ENCODE assay signal across 21 mouse cellular contexts in the genomic region with DNA sequence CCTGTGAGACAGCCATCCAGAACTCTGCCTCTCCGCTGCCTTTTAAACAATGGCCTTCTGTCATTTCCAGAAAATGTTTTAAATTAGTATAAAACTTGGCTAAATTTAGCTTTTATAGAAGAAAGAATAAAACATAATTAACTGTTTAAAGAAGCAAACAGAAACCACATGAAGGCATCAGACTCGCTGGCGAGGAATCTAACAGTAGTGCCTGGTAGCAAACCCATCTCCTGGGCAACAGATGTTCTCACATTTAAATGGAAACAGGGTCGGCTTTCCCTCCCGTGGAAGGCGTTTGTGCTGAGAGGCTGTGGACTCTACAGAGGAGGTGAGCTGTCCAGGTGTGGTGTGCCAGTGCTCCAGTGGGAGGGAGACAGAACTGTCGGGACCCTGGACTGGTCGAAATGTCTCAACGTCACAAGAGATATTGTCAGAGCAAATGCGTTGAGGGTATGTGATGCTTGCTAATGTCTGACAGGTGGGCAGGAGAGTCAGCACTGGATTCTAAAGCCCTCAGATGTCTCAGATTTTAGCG.
DNase-seq lines count a peak whose midpoint lies in the region; ATAC-seq and TF ChIP-seq lines count a peak whose summit lies in the region.
"Had no signal": no experiment of that assay in that cellular context is flagged by ENCODE, and none has a peak within 500 bp of the region (broad histone marks: within the 10 kb centered on the region; RNA-seq: fewer than 3 reads in every experiment).

No protein-coding gene starts in this region.

- no peaks in the 10 kb centered on the region for H3K27me3 ChIP-seq in embryonic facial prominence, embryonic 12.5 days
- peaks cover 29% of the 10 kb centered on the region for H3K27me3 ChIP-seq in limb, embryonic 10.5 days (ENCODE audit: low read depth, poor library complexity, severe bottlenecking)
- H3K27me3 ChIP-seq in myocyte (ENCODE audit: control insufficient read depth, insufficient read depth, insufficient read length) = no peaks in the 10 kb centered on the region
- no peaks in the 10 kb centered on the region for H3K27me3 ChIP-seq in hindbrain, embryonic 16.5 days (replicated peaks; ENCODE audit: control insufficient read depth, insufficient read depth, low read length)

- H3K27ac ChIP-seq in embryonic facial prominence, embryonic 12.5 days = peak overlapping the region; percentile 25; the same call in 1 of the 2 replicates
- peak overlapping the region; percentile 67 for H3K27ac ChIP-seq in limb, embryonic 10.5 days
- no peak overlapping the region for H3K27ac ChIP-seq in hindbrain, embryonic 16.5 days (ENCODE audit: low read depth, low read length)
- H3K27ac ChIP-seq: hindbrain, embryonic 13.5 days; kidney, postnatal 0 days; left cerebral cortex, adult 2 months; macrophage; midbrain, embryonic 10.5 days had no signal

- no peak overlapping the region for H3ac ChIP-seq in myocyte (ENCODE audit: control insufficient read depth, insufficient read length)

- no peak for TF ChIP-seq POLR2A in myocyte (IDR thresholded peaks at IDR 0.05; ENCODE audit: insufficient read length, low read depth)

- no peak for ATAC-seq in embryonic facial prominence, embryonic 12.5 days (ENCODE audit: insufficient number of reproducible peaks, insufficient read depth, low FRiP score, low TSS enrichment)
- ATAC-seq in hindbrain, embryonic 16.5 days = no peak
- ATAC-seq: forebrain, embryonic 14.5 days had no signal

- peak; percentile 8 to 14 for DNase-seq in left cerebral cortex, postnatal 14 days (ENCODE audit: low spot score in 2 of 2)
- DNase-seq in left cerebral cortex, adult 11 months (ENCODE audit: low spot score) = no peak
- peak; percentile 56 for DNase-seq in limb, embryonic 10.5 days (ENCODE audit: low spot score)
- DNase-seq in natural killer cell, adult 2 months (ENCODE audit: low spot score in 2 of 2) = no peak
- DNase-seq: adrenal gland, postnatal 10 days; cerebellum, adult 8-10 months; gastrocnemius, postnatal 25 days; heart, adult 18-20 months; kidney, adult 2 months; layer of hippocampus, adult 9-11 months; right cerebral cortex, postnatal 25 days; spleen, adult 18-20 months had no signal

- no peak overlapping the region for H3K9ac ChIP-seq in embryonic facial prominence, embryonic 12.5 days
- H3K9ac ChIP-seq in hindbrain, embryonic 16.5 days (ENCODE audit: low read depth, low read length) = no peak overlapping the region
- H3K9ac ChIP-seq: hindbrain, embryonic 13.5 days had no signal

- peaks cover 89% of the 10 kb centered on the region for H3K79me2 ChIP-seq in myocyte (ENCODE audit: control insufficient read depth, insufficient read depth)

- WGBS in embryonic facial prominence, embryonic 12.5 days = 41% methylated on average over 11 of the region's 11 CpGs
- WGBS in limb, embryonic 10.5 days = 52% methylated on average over 11 of the region's 11 CpGs
- WGBS in hindbrain, embryonic 16.5 days = 72% methylated on average over 11 of the region's 11 CpGs

- intact Hi-C loops in left cerebral cortex, postnatal 14 days (cut with DNase I) = no loop called here

- H3K4me2 ChIP-seq in embryonic facial prominence, embryonic 12.5 days (replicated peaks) = no peak overlapping the region
- H3K4me2 ChIP-seq in myocyte (ENCODE audit: low read depth) = no peak overlapping the region
- no peak overlapping the region for H3K4me2 ChIP-seq in hindbrain, embryonic 16.5 days (ENCODE audit: low read length)
- H3K4me2 ChIP-seq: hindbrain, embryonic 13.5 days had no signal

- no peak overlapping the region for H3K4me3 ChIP-seq in embryonic facial prominence, embryonic 12.5 days
- no peak overlapping the region for H3K4me3 ChIP-seq in limb, embryonic 10.5 days
- no peak overlapping the region for H3K4me3 ChIP-seq in myocyte
- no peak overlapping the region for H3K4me3 ChIP-seq in hindbrain, embryonic 16.5 days (ENCODE audit: low read length)
- H3K4me3 ChIP-seq: hindbrain, embryonic 13.5 days; left cerebral cortex, adult 2 months; midbrain, embryonic 10.5 days had no signal

- H3K36me3 ChIP-seq in embryonic facial prominence, embryonic 12.5 days = no peaks in the 10 kb centered on the region
- H3K36me3 ChIP-seq in limb, embryonic 10.5 days = no peaks in the 10 kb centered on the region
- H3K36me3 ChIP-seq in myocyte (ENCODE audit: control insufficient read depth, insufficient read depth) = peaks cover 4% of the 10 kb centered on the region
- H3K36me3 ChIP-seq in hindbrain, embryonic 16.5 days (ENCODE audit: control insufficient read depth, insufficient read depth, low read length) = no peaks in the 10 kb centered on the region
- H3K36me3 ChIP-seq: hindbrain, embryonic 13.5 days; midbrain, embryonic 10.5 days had no signal

- H3K4me1 ChIP-seq in embryonic facial prominence, embryonic 12.5 days = peaks cover 16% of the 10 kb centered on the region; the same call in 1 of the 2 replicates
- H3K4me1 ChIP-seq in limb, embryonic 10.5 days = peaks cover 23% of the 10 kb centered on the region
- H3K4me1 ChIP-seq in hindbrain, embryonic 16.5 days (ENCODE audit: control insufficient read depth, insufficient read depth, low read depth, low read length) = no peaks in the 10 kb centered on the region

- H3K9me3 ChIP-seq in embryonic facial prominence, embryonic 12.5 days = no peaks in the 10 kb centered on the region
- H3K9me3 ChIP-seq in limb, embryonic 10.5 days (replicated peaks) = no peaks in the 10 kb centered on the region
- H3K9me3 ChIP-seq in hindbrain, embryonic 16.5 days (ENCODE audit: control insufficient read depth, low read length) = no peaks in the 10 kb centered on the region
- H3K9me3 ChIP-seq: hindbrain, embryonic 13.5 days; midbrain, embryonic 10.5 days had no signal

TF ChIP-seq in myocyte, 11 proteins besides CTCF, POLR2A, EP300 and RAD21:
- TF ChIP-seq TCF3 (IDR thresholded peaks at IDR 0.05; ENCODE audit: insufficient read length, low read depth) = no peak
- no peak for TF ChIP-seq MAX (IDR thresholded peaks at IDR 0.05; ENCODE audit: low read depth)
- TF ChIP-seq USF1 (IDR thresholded peaks at IDR 0.05; ENCODE audit: low read depth) = no peak
- peak in 1 of 3 experiments; percentile 15 for TF ChIP-seq MYOD1 (IDR thresholded peaks at IDR 0.05; ENCODE audit: control insufficient read depth in 1 of 3, insufficient read length in 2 of 3, low read depth in 2 of 3)
- no peak for TF ChIP-seq REST (IDR thresholded peaks at IDR 0.05; ENCODE audit: insufficient read depth, insufficient read length)
- no peak for TF ChIP-seq MYOG (IDR thresholded peaks at IDR 0.05; ENCODE audit: control insufficient read depth in 1 of 3, insufficient read depth in 1 of 3, insufficient read length in 2 of 3, low read depth in 2 of 3)
- TF ChIP-seq E2F4 (IDR thresholded peaks at IDR 0.05; ENCODE audit: insufficient read depth) = no peak
- no peak for TF ChIP-seq SRF (IDR thresholded peaks at IDR 0.05; ENCODE audit: control insufficient read depth, insufficient read length, low read depth)
- peak; percentile 31 for TF ChIP-seq POLR2AphosphoS2 (IDR thresholded peaks at IDR 0.05; ENCODE audit: insufficient read length, low read depth)
- TF ChIP-seq TCF12 (IDR thresholded peaks at IDR 0.05; ENCODE audit: insufficient read depth, poor library complexity, severe bottlenecking) = no peak
- TF ChIP-seq CEBPB (IDR thresholded peaks at IDR 0.05; ENCODE audit: insufficient read depth, poor library complexity, severe bottlenecking) = no peak

Comparison
In these comparisons a context has a peak if more than half of its experiments do, and no peak if none do; other contexts are left out.
1. DNase-seq: peak in left cerebral cortex, postnatal 14 days (2 of 2) and limb, embryonic 10.5 days (single experiment); none in left cerebral cortex, adult 11 months (single experiment) and natural killer cell, adult 2 months (0 of 2).